Mouse (Mus musculus): Measurements from ENCODE around the gene Adgrg3. TPM values are rescaled to one million over a fixed set of nuclear protein-coding genes. Genes with fewer than 3 reads are reported as not detected.

The Adgrg3 gene
- total and polyA plus RNA-seq, 3 experiments = not detected

- no peak for DNase-seq (ENCODE audit: extremely low read depth)
- in situ Hi-C loops (cut with MboI; ENCODE audit: low pct_ligation_motif_present, low pct_unique_long_range_greater_than_20kb, low sequenced_read_pairs) = no loop called here
- Histone ChIP-seq H3K9me3 (replicated peaks; ENCODE audit: low read length) (no peaks in the 10 kb centered on the region), H3K27ac (ENCODE audit: insufficient read depth, low read depth) (no peak overlapping the region), H3K79me2 (replicated peaks; ENCODE audit: control insufficient read depth, extremely low read depth, insufficient read depth, poor library complexity, severe bottlenecking) (no peaks in the 10 kb centered on the region), H3K4me1 (ENCODE audit: control insufficient read depth in 1 of 2, insufficient read depth in 2 of 2) (no peaks in the 10 kb centered on the region), H3K4me2 (ENCODE audit: insufficient read depth, low read depth, poor library complexity, severe bottlenecking) (no peak overlapping the region), H3K9ac (ENCODE audit: insufficient read depth, low read depth) (no peak overlapping the region), H3K36me3 (replicated peaks in 1 of 2; ENCODE audit: control insufficient read depth in 1 of 2, insufficient read depth in 1 of 2, low read length in 1 of 2) (peaks cover 0 to 2% of the 10 kb centered on the region in 2 experiments), H3K27me3 (replicated peaks) (peaks cover 53% of the 10 kb centered on the region), H3K4me3 (replicated peaks in 1 of 3; ENCODE audit: low read depth in 2 of 3, low read length in 2 of 3, poor library complexity in 1 of 3) (no peak overlapping the region)
- TF ChIP-seq MAZ (IDR thresholded peaks at IDR 0.05; ENCODE audit: low read depth, low read length) = no peak
- TF ChIP-seq ZC3H11A (IDR thresholded peaks at IDR 0.05; ENCODE audit: low read depth, low read length) = no peak
- TF ChIP-seq GABPA (IDR thresholded peaks at IDR 0.05; ENCODE audit: insufficient replicate concordance, low read depth, low read length) = no peak
- TF ChIP-seq SMC3 (IDR thresholded peaks at IDR 0.05; ENCODE audit: low read depth, low read length) = no peak
- no peak for TF ChIP-seq JUN (IDR thresholded peaks at IDR 0.05; ENCODE audit: insufficient read depth, low read depth, low read length)
- no peak for TF ChIP-seq CTCF (conservative IDR thresholded peaks at IDR 0.05 in 1 of 2, IDR thresholded peaks at IDR 0.05 in 1 of 2; ENCODE audit: low read depth in 2 of 2, low read length in 2 of 2)
- no peak for TF ChIP-seq ETS1 (conservative IDR thresholded peaks at IDR 0.05; ENCODE audit: low read depth, low read length)
- TF ChIP-seq ZNF384 (IDR thresholded peaks at IDR 0.05; ENCODE audit: low read depth, low read length) = no peak
- no peak for TF ChIP-seq CHD1 (IDR thresholded peaks at IDR 0.05; ENCODE audit: low read depth, low read length)
- no peak for TF ChIP-seq ELF1 (IDR thresholded peaks at IDR 0.05; ENCODE audit: low read depth, low read length)
- TF ChIP-seq KAT2A (IDR thresholded peaks at IDR 0.05; ENCODE audit: insufficient replicate concordance, low read length) = no peak
- dilution Hi-C loops (cut with MboI; ENCODE audit: extremely low pct_ligation_motif_present, extremely low pct_unique_long_range_greater_than_20kb, low sequenced_read_pairs) = no loop called here
Observed at GRCm38 (mm10) chr8:95016684-95017083, 808 bp upstream of the Adgrg3 start.

- no peak overlapping the region for H3K9ac ChIP-seq (ENCODE audit: insufficient read depth, low read depth)
- no peaks in the 10 kb centered on the region for H3K36me3 ChIP-seq (replicated peaks in 1 of 2; ENCODE audit: control insufficient read depth in 1 of 2, insufficient read depth in 1 of 2, low read length in 1 of 2)
- no peaks in the 10 kb centered on the region for H3K4me1 ChIP-seq (ENCODE audit: control insufficient read depth in 1 of 2, insufficient read depth in 2 of 2)
- DNase-seq (ENCODE audit: extremely low read depth) = no peak
- in situ Hi-C loops (cut with MboI; ENCODE audit: low pct_ligation_motif_present, low pct_unique_long_range_greater_than_20kb, low sequenced_read_pairs) (no loop called here), dilution Hi-C loops (cut with MboI; ENCODE audit: extremely low pct_ligation_motif_present, extremely low pct_unique_long_range_greater_than_20kb, low sequenced_read_pairs) (no loop called here)
- no peak overlapping the region for H3K4me3 ChIP-seq (replicated peaks in 1 of 3; ENCODE audit: low read depth in 2 of 3, low read length in 2 of 3, poor library complexity in 1 of 3)
- H3K9me3 ChIP-seq (replicated peaks; ENCODE audit: low read length) = no peaks in the 10 kb centered on the region
- TF ChIP-seq MXI1 (IDR thresholded peaks at IDR 0.05; ENCODE audit: low read depth, low read length) = no peak
- no peak overlapping the region for H3K27ac ChIP-seq (ENCODE audit: insufficient read depth, low read depth)
- H3K27me3 ChIP-seq (replicated peaks) = peaks cover 67% of the 10 kb centered on the region
- H3K4me2 ChIP-seq (ENCODE audit: insufficient read depth, low read depth, poor library complexity, severe bottlenecking) = no peak overlapping the region
- no peaks in the 10 kb centered on the region for H3K79me2 ChIP-seq (replicated peaks; ENCODE audit: control insufficient read depth, extremely low read depth, insufficient read depth, poor library complexity, severe bottlenecking)
Observed at GRCm38 (mm10) chr8:95017969-95018635, 610 bp downstream of the Adgrg3 start.

GRCm38 (mm10) chr8:95020293-95020777 lies 2.8 kb downstream of the Adgrg3 start:
- Histone ChIP-seq H3K79me2 (replicated peaks; ENCODE audit: control insufficient read depth, extremely low read depth, insufficient read depth, poor library complexity, severe bottlenecking) (no peaks in the 10 kb centered on the region), H3K36me3 (replicated peaks in 1 of 2; ENCODE audit: control insufficient read depth in 1 of 2, insufficient read depth in 1 of 2, low read length in 1 of 2) (no peaks in the 10 kb centered on the region), H3K27ac (ENCODE audit: insufficient read depth, low read depth) (no peak overlapping the region), H3K4me1 (ENCODE audit: control insufficient read depth in 1 of 2, insufficient read depth in 2 of 2) (no peaks in the 10 kb centered on the region), H3K4me2 (ENCODE audit: insufficient read depth, low read depth, poor library complexity, severe bottlenecking) (no peak overlapping the region), H3K27me3 (replicated peaks) (peaks cover 79% of the 10 kb centered on the region), H3K9me3 (replicated peaks; ENCODE audit: low read length) (peaks cover 2% of the 10 kb centered on the region), H3K9ac (ENCODE audit: insufficient read depth, low read depth) (no peak overlapping the region), H3K4me3 (replicated peaks in 1 of 3; ENCODE audit: low read depth in 2 of 3, low read length in 2 of 3, poor library complexity in 1 of 3) (no peak overlapping the region)
- TF ChIP-seq JUN (IDR thresholded peaks at IDR 0.05; ENCODE audit: insufficient read depth, low read depth, low read length) (no peak), MXI1 (IDR thresholded peaks at IDR 0.05; ENCODE audit: low read depth, low read length) (no peak), MAZ (IDR thresholded peaks at IDR 0.05; ENCODE audit: low read depth, low read length) (no peak), MAFK (IDR thresholded peaks at IDR 0.05; ENCODE audit: insufficient replicate concordance, low read length) (no peak), E2F4 (IDR thresholded peaks at IDR 0.05; ENCODE audit: insufficient replicate concordance, low read depth, low read length) (no peak), ZKSCAN1 (IDR thresholded peaks at IDR 0.05; ENCODE audit: borderline replicate concordance, low read depth, low read length) (no peak), EP300 (IDR thresholded peaks at IDR 0.05; ENCODE audit: low read length) (no peak), ELF1 (IDR thresholded peaks at IDR 0.05; ENCODE audit: low read depth, low read length) (no peak), CHD1 (IDR thresholded peaks at IDR 0.05; ENCODE audit: low read depth, low read length) (no peak), TBP (conservative IDR thresholded peaks at IDR 0.05; ENCODE audit: low read depth, low read length) (no peak), CHD2 (IDR thresholded peaks at IDR 0.05; ENCODE audit: low read length) (no peak), KAT2A (IDR thresholded peaks at IDR 0.05; ENCODE audit: insufficient replicate concordance, low read length) (no peak), RAD21 (IDR thresholded peaks at IDR 0.05; ENCODE audit: low read depth, low read length) (no peak), CTCF (conservative IDR thresholded peaks at IDR 0.05 in 1 of 2, IDR thresholded peaks at IDR 0.05 in 1 of 2; ENCODE audit: low read depth in 2 of 2, low read length in 2 of 2) (no peak), TCF12 (IDR thresholded peaks at IDR 0.05; ENCODE audit: low read depth, low read length) (no peak), POLR2AphosphoS2 (IDR thresholded peaks at IDR 0.05; ENCODE audit: low read depth, low read length) (no peak), USF2 (conservative IDR thresholded peaks at IDR 0.05; ENCODE audit: low read depth, low read length) (no peak), ZC3H11A (IDR thresholded peaks at IDR 0.05; ENCODE audit: low read depth, low read length) (no peak), GABPA (IDR thresholded peaks at IDR 0.05; ENCODE audit: insufficient replicate concordance, low read depth, low read length) (no peak), NRF1 (IDR thresholded peaks at IDR 0.05; ENCODE audit: low read depth, low read length) (no peak)
- dilution Hi-C loops (cut with MboI; ENCODE audit: extremely low pct_ligation_motif_present, extremely low pct_unique_long_range_greater_than_20kb, low sequenced_read_pairs) (no loop called here), in situ Hi-C loops (cut with MboI; ENCODE audit: low pct_ligation_motif_present, low pct_unique_long_range_greater_than_20kb, low sequenced_read_pairs) (no loop called here)
- DNase-seq (ENCODE audit: extremely low read depth) = no peak
